In the genomic region with DNA sequence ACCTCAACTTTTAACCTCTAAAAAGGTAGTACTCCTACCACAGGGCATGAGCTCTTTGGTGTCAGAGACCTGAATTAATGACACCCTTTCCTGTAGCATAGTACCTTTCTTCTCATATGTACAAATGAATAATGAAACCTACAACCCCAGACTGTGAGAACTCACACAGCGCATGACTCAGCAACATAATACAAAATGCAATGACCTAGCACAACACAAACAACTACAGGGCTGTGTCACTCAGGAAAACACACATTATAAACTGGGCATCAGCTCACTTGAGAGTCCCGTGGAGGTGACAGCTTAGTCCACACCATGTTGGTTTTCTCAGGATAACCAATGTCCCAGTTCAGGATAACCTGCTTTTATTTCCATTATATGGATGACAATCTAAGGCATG, we compare ENCODE assay signal across 21 mouse cellular contexts. TPM values are rescaled to one million over a fixed set of nuclear protein-coding genes. Genes with fewer than 3 reads are reported as not detected.
A peak's percentile ranks its signal among the peaks of the same experiment; 100 is the strongest.
DNase-seq lines count a peak whose midpoint lies in the region; ATAC-seq and TF ChIP-seq lines count a peak whose summit lies in the region.
"Had no signal": no experiment of that assay in that cellular context is flagged by ENCODE, and none has a peak within 500 bp of the region (broad histone marks: within the 10 kb centered on the region; RNA-seq: fewer than 3 reads in every experiment).

No protein-coding gene starts in this region.

- H3K4me3 ChIP-seq in megakaryocyte, embryonic 14.5 days (replicated peaks), result peak overlapping the region; percentile 70
- H3K4me3 ChIP-seq in liver, postnatal 0 days (ENCODE audit: low read depth, low read length), result no peak overlapping the region
- H3K4me3 ChIP-seq: embryonic facial prominence, embryonic 15.5 days; forebrain, embryonic 12.5 days; heart, embryonic 13.5 days; hindbrain, embryonic 12.5 days had no signal

- TF ChIP-seq CTCF in liver, postnatal 0 days (IDR thresholded peaks at IDR 0.05; ENCODE audit: low read depth), result no peak

- H3K27ac ChIP-seq in liver, postnatal 0 days (ENCODE audit: low read depth), result no peak overlapping the region
- H3K27ac ChIP-seq: embryonic facial prominence, embryonic 15.5 days; forebrain, embryonic 12.5 days; heart, embryonic 13.5 days; hindbrain, embryonic 12.5 days had no signal

- no peak overlapping the region for H3K4me2 ChIP-seq in liver, postnatal 0 days (ENCODE audit: low read depth, low read length)
- H3K4me2 ChIP-seq: embryonic facial prominence, embryonic 15.5 days; forebrain, embryonic 12.5 days; heart, embryonic 13.5 days; hindbrain, embryonic 12.5 days had no signal

- 84% methylated on average over 2 of the region's 2 CpGs for WGBS in liver, postnatal 0 days (ENCODE audit: insufficient replicate concordance)

- no peak overlapping the region for H3K9ac ChIP-seq in liver, postnatal 0 days (replicated peaks)
- H3K9ac ChIP-seq: embryonic facial prominence, embryonic 15.5 days; forebrain, embryonic 12.5 days; heart, embryonic 13.5 days; hindbrain, embryonic 12.5 days had no signal

- peaks cover 7% of the 10 kb centered on the region for H3K36me3 ChIP-seq in megakaryocyte, embryonic 14.5 days (replicated peaks; ENCODE audit: low read length)
- H3K36me3 ChIP-seq in liver, postnatal 0 days (replicated peaks; ENCODE audit: insufficient read depth, low read length), result no peaks in the 10 kb centered on the region
- H3K36me3 ChIP-seq: embryonic facial prominence, embryonic 15.5 days; forebrain, embryonic 12.5 days; heart, embryonic 13.5 days; hindbrain, embryonic 12.5 days had no signal

- H3K9me3 ChIP-seq in megakaryocyte, embryonic 14.5 days, result no peaks in the 10 kb centered on the region
- H3K9me3 ChIP-seq in liver, postnatal 0 days (ENCODE audit: low read length), result no peaks in the 10 kb centered on the region
- H3K9me3 ChIP-seq: embryonic facial prominence, embryonic 15.5 days; forebrain, embryonic 12.5 days; heart, embryonic 13.5 days; hindbrain, embryonic 12.5 days had no signal

- DNase-seq in liver, postnatal 0 days, result no peak
- DNase-seq in adrenal gland, adult 8-10 months, result no peak
- no peak for DNase-seq in retina, postnatal 1 day
- DNase-seq: adrenal gland, postnatal 10 days; cerebellum, adult 11 months; cerebellum, adult 8-10 months; cerebellum, postnatal 14 days; embryo, embryonic 11 days; gastrocnemius, postnatal 25 days; heart, postnatal 4 days had no signal

- no peak for TF ChIP-seq EP300 in liver, postnatal 0 days (IDR thresholded peaks at IDR 0.05; ENCODE audit: low read depth)

- peaks cover 27% of the 10 kb centered on the region for H3K4me1 ChIP-seq in megakaryocyte, embryonic 14.5 days
- peaks cover 15% of the 10 kb centered on the region for H3K4me1 ChIP-seq in liver, postnatal 0 days (ENCODE audit: insufficient read depth)
- H3K4me1 ChIP-seq: embryonic facial prominence, embryonic 15.5 days; forebrain, embryonic 12.5 days; hindbrain, embryonic 12.5 days had no signal

- no peaks in the 10 kb centered on the region for H3K27me3 ChIP-seq in megakaryocyte, embryonic 14.5 days (replicated peaks)
- H3K27me3 ChIP-seq in liver, postnatal 0 days (ENCODE audit: insufficient read depth, low read length), result no peaks in the 10 kb centered on the region
- H3K27me3 ChIP-seq: CH12.LX; embryonic facial prominence, embryonic 15.5 days; forebrain, embryonic 12.5 days; heart, embryonic 13.5 days; hindbrain, embryonic 12.5 days had no signal

- no peak for ATAC-seq in megakaryocyte, adult 5-6 weeks (ENCODE audit: poor library complexity, severe bottlenecking)
- 0 out of 2 replicates have a peak, but pooled peaks have one; percentile 45 for ATAC-seq in erythroblast, adult 5-6 weeks (replicated peaks; ENCODE audit: low FRiP score, poor library complexity, severe bottlenecking)
- peak; percentile 36; the same call in 1 of the 2 replicates for ATAC-seq in liver, postnatal 0 days
- ATAC-seq: forebrain, embryonic 16.5 days; hindbrain, embryonic 16.5 days; inflammation-experienced regulatory T-cells, adult 6 months had no signal

RNA-seq across cellular contexts. Expression of a gene that starts 17.2 kb away (rescaled TPM):
- polyA plus RNA-seq in megakaryocyte, embryonic 14.5 days (2012; ENCODE audit: insufficient read depth, low replicate concordance), result 1.4 and 1.9 TPM in 2 replicates
- 5.5 and 6.5 TPM in 2 replicates for total RNA-seq in megakaryocyte, adult 5-6 weeks (2015)
- 6.3 and 14.4 TPM in 2 replicates for total RNA-seq in megakaryocyte, adult 5-6 weeks (2017)
- total RNA-seq in erythroblast, adult 5-6 weeks (2015; ENCODE audit: low replicate concordance), result 2.1 and 4.4 TPM in 2 replicates
- 2.9 and 3.2 TPM in 2 replicates for total RNA-seq in erythroblast, adult 5-6 weeks (2017; ENCODE audit: low replicate concordance)
- 1.2 and 1.7 TPM in 2 replicates for polyA plus RNA-seq in liver, postnatal 0 days (2015; fragmentation: Nextera tagmentation; extraction: Ambion mirVana)
- 10 to 100 TPM; 19.8 to 25.7 (median 22.2) TPM for total RNA-seq in adrenal gland, adult 8-10 months (2022)

RNA-seq across cellular contexts. Expression of a gene that starts 49.9 kb away (rescaled TPM):
- polyA plus RNA-seq in megakaryocyte, embryonic 14.5 days (2012; ENCODE audit: insufficient read depth, low replicate concordance), result 2.0 TPM in 1 of 2 replicates, not detected in the other
- total RNA-seq in megakaryocyte, adult 5-6 weeks (2015), result 15.3 and 15.5 TPM in 2 replicates
- total RNA-seq in megakaryocyte, adult 5-6 weeks (2017), result 11.8 and 31.3 TPM in 2 replicates
- total RNA-seq in erythroblast, adult 5-6 weeks (2015; ENCODE audit: low replicate concordance), result 4.8 and 27.9 TPM in 2 replicates
- total RNA-seq in erythroblast, adult 5-6 weeks (2017; ENCODE audit: low replicate concordance), result 16.5 and 19.1 TPM in 2 replicates
- polyA plus RNA-seq in liver, postnatal 0 days (2015; fragmentation: Nextera tagmentation; extraction: Ambion mirVana), result 3.1 and 5.0 TPM in 2 replicates
- total RNA-seq in adrenal gland, adult 8-10 months (2022), result 10 to 100 TPM; 32.4 to 50.2 (median 37.7) TPM
